Comparison of ENCODE assay signal across 25 mouse cellular contexts in genomic region chr3:28547965-28548730, GRCm38 (mm10).
A peak's percentile ranks its signal among the peaks of the same experiment; 100 is the strongest.
DNase-seq lines count a peak whose midpoint lies in the region; ATAC-seq and TF ChIP-seq lines count a peak whose summit lies in the region.
"Had no signal": no experiment of that assay in that cellular context is flagged by ENCODE, and none has a peak within 500 bp of the region (broad histone marks: within the 10 kb centered on the region; RNA-seq: fewer than 3 reads in every experiment).

No protein-coding gene starts in this region.

- 0 out of 2 replicates have a peak, but pooled peaks cover under 1% of the 10 kb centered on the region for H3K36me3 ChIP-seq in hindbrain, embryonic 13.5 days
- no peaks in the 10 kb centered on the region; the same call in 1 of the 2 replicates for H3K36me3 ChIP-seq in hindbrain, postnatal 0 days (ENCODE audit: insufficient read depth, low read length)
- no peaks in the 10 kb centered on the region for H3K36me3 ChIP-seq in neural tube, embryonic 12.5 days
- H3K36me3 ChIP-seq: embryonic facial prominence, embryonic 13.5 days; heart, embryonic 10.5 days; liver, embryonic 13.5 days had no signal

- H3K4me1 ChIP-seq in hindbrain, embryonic 13.5 days (replicated peaks), result peaks cover 38% of the 10 kb centered on the region
- H3K4me1 ChIP-seq in hindbrain, postnatal 0 days (ENCODE audit: insufficient read depth, low read length), result peaks cover 11% of the 10 kb centered on the region; the same call in 1 of the 2 replicates
- peaks cover 22% of the 10 kb centered on the region for H3K4me1 ChIP-seq in neural tube, embryonic 12.5 days
- H3K4me1 ChIP-seq: liver, embryonic 13.5 days had no signal

- 45% methylated on average over 10 of the region's 10 CpGs for WGBS in hindbrain, embryonic 13.5 days
- WGBS in hindbrain, postnatal 0 days, result 47% methylated on average over 10 of the region's 10 CpGs
- WGBS in neural tube, embryonic 12.5 days, result 35% methylated on average over 10 of the region's 10 CpGs

- no peaks in the 10 kb centered on the region for H3K27me3 ChIP-seq in hindbrain, embryonic 13.5 days
- H3K27me3 ChIP-seq in hindbrain, postnatal 0 days (ENCODE audit: insufficient read depth, low read length), result no peaks in the 10 kb centered on the region
- H3K27me3 ChIP-seq in neural tube, embryonic 12.5 days (replicated peaks), result no peaks in the 10 kb centered on the region
- H3K27me3 ChIP-seq: embryonic facial prominence, embryonic 13.5 days; hindbrain, embryonic 15.5 days; liver, embryonic 13.5 days; megakaryocyte, embryonic 14.5 days had no signal

- ATAC-seq in hindbrain, embryonic 13.5 days (ENCODE audit: low FRiP score), result no peak
- ATAC-seq in hindbrain, postnatal 0 days, result no peak
- ATAC-seq in neural tube, embryonic 12.5 days (ENCODE audit: low FRiP score, low read depth), result peak; percentile 45; the same call in 1 of the 2 replicates
- no peak for ATAC-seq in inflammation-experienced regulatory T-cells, adult 6 months
- ATAC-seq: activated CD4-positive, CD25-positive, alpha-beta regulatory T cell, adult 4 months; forebrain, embryonic 14.5 days had no signal

- no peaks in the 10 kb centered on the region for H3K9me3 ChIP-seq in hindbrain, embryonic 13.5 days
- H3K9me3 ChIP-seq in hindbrain, postnatal 0 days (ENCODE audit: low read length), result no peaks in the 10 kb centered on the region
- H3K9me3 ChIP-seq in neural tube, embryonic 12.5 days, result no peaks in the 10 kb centered on the region
- H3K9me3 ChIP-seq: embryonic facial prominence, embryonic 13.5 days; heart, embryonic 10.5 days; hindbrain, embryonic 15.5 days; liver, embryonic 13.5 days; megakaryocyte, embryonic 14.5 days had no signal

- 0 out of 2 replicates have a peak, but pooled peaks have one; percentile 10 for TF ChIP-seq CTCF in layer of hippocampus, adult 2 months (conservative IDR thresholded peaks at IDR 0.05)
- 0 out of 2 replicates have a peak, but pooled peaks have one; percentile 6 for TF ChIP-seq CTCF in hindbrain, postnatal 0 days (IDR thresholded peaks at IDR 0.05; ENCODE audit: low read depth)

- no peak overlapping the region for H3K4me2 ChIP-seq in hindbrain, embryonic 13.5 days
- no peak overlapping the region for H3K4me2 ChIP-seq in hindbrain, postnatal 0 days (ENCODE audit: low read depth, low read length)
- H3K4me2 ChIP-seq in neural tube, embryonic 12.5 days (replicated peaks), result no peak overlapping the region
- H3K4me2 ChIP-seq: embryonic facial prominence, embryonic 13.5 days; hindbrain, embryonic 15.5 days; liver, embryonic 13.5 days; lung, embryonic 14.5 days had no signal

- peak in 1 of 2 experiments; percentile 4 for DNase-seq in layer of hippocampus, adult 2 months (ENCODE audit: low spot score in 2 of 2)
- no peak for DNase-seq in layer of hippocampus, adult 11-12 months (ENCODE audit: low spot score)
- no peak for DNase-seq in hindbrain, postnatal 0 days (ENCODE audit: low spot score)
- DNase-seq in Muller cell, postnatal 12 days (ENCODE audit: inconsistent ontology term), result no peak
- no peak for DNase-seq in B cell, adult 2 months
- DNase-seq: adrenal gland, adult 8-10 months; cerebellum, adult 11-12 months; cerebellum, postnatal 25 days; embryo, embryonic 11 days; kidney, adult 9 months; kidney, postnatal 25 days; liver, embryonic 13.5 days; lung, embryonic 14.5 days; lung, postnatal 36 days; thymus, adult 2 months had no signal

- H3K9ac ChIP-seq in hindbrain, embryonic 13.5 days, result no peak overlapping the region
- no peak overlapping the region for H3K9ac ChIP-seq in hindbrain, postnatal 0 days (replicated peaks; ENCODE audit: low read length)
- H3K9ac ChIP-seq in neural tube, embryonic 12.5 days, result no peak overlapping the region
- H3K9ac ChIP-seq: embryonic facial prominence, embryonic 13.5 days; hindbrain, embryonic 15.5 days; liver, embryonic 13.5 days; lung, embryonic 14.5 days had no signal

- no peak overlapping the region for H3K4me3 ChIP-seq in layer of hippocampus, adult 2 months
- no peak overlapping the region for H3K4me3 ChIP-seq in hindbrain, embryonic 13.5 days
- no peak overlapping the region for H3K4me3 ChIP-seq in hindbrain, postnatal 0 days (ENCODE audit: low read length)
- no peak overlapping the region for H3K4me3 ChIP-seq in neural tube, embryonic 12.5 days
- H3K4me3 ChIP-seq: embryonic facial prominence, embryonic 13.5 days; erythroblast, embryonic 14.5 days; heart, embryonic 10.5 days; hindbrain, embryonic 15.5 days; liver, embryonic 13.5 days; megakaryocyte, embryonic 14.5 days had no signal

- no peak overlapping the region for H3K27ac ChIP-seq in layer of hippocampus, adult 2 months
- peak overlapping the region; percentile 62; the same call in 1 of the 2 replicates for H3K27ac ChIP-seq in hindbrain, embryonic 13.5 days
- no peak overlapping the region for H3K27ac ChIP-seq in hindbrain, postnatal 0 days
- no peak overlapping the region for H3K27ac ChIP-seq in neural tube, embryonic 12.5 days
- H3K27ac ChIP-seq: embryonic facial prominence, embryonic 13.5 days; heart, embryonic 10.5 days; hindbrain, embryonic 15.5 days; liver, embryonic 13.5 days had no signal
